Mouse (Mus musculus) stomach, postnatal 0 days (tissue): ENCODE results near the gene Gm49392. TPM values are rescaled to one million over a fixed set of nuclear protein-coding genes. Genes with fewer than 3 reads are reported as not detected.

ENCODE experiments used
- ATAC-seq: fragments of 200-750 bp; cut with Nextera tagmentation; 2 replicates; pipeline ENCODE4 v1.8.0; 2017; ENCODE audit not compliant: low FRiP score, low TSS enrichment
- DNase-seq: peaks from one replicate; pipeline ENCODE4 v3.0.0-alpha.2; 2016; ENCODE audit warnings: low spot score
- H3K27ac ChIP-seq: fragments of 300-500 bp; sonication (generic); replicated peaks from 2 replicates; pipeline ENCODE4 v1.5.1; 2014; ENCODE audit warnings: mild to moderate bottlenecking, control low read depth
- H3K27me3 ChIP-seq: fragments of 300-500 bp; sonication (generic); 2 replicates; pipeline ENCODE4 v1.6.1; 2014; ENCODE audit warnings: low read length; ENCODE audit not compliant: control insufficient read depth, insufficient read depth
- H3K36me3 ChIP-seq: fragments of 300-500 bp; sonication (generic); 2 replicates; pipeline ENCODE4 v1.6.1; 2014; ENCODE audit warnings: low read length, mixed read lengths; ENCODE audit not compliant: control insufficient read depth, insufficient read depth
- H3K4me1 ChIP-seq: fragments of 300-500 bp; sonication (generic); replicated peaks from 2 replicates; pipeline ENCODE4 v1.6.1; 2014; ENCODE audit warnings: antibody characterized with exemption; ENCODE audit not compliant: control insufficient read depth, insufficient read depth
- H3K4me2 ChIP-seq: fragments of 300-500 bp; sonication (generic); replicated peaks from 2 replicates; pipeline ENCODE4 v1.6.1; 2014; ENCODE audit warnings: low read depth, mild to moderate bottlenecking, control low read depth, moderate library complexity
- H3K4me3 ChIP-seq: fragments of 300-500 bp; sonication (generic); 2 replicates; pipeline ENCODE4 v1.5.1; 2014; ENCODE audit warnings: low read depth, low read length, control low read depth
- H3K9ac ChIP-seq: fragments of 300-500 bp; sonication (generic); 2 replicates; pipeline ENCODE4 v1.6.1; 2014; ENCODE audit warnings: mild to moderate bottlenecking, low read length, control low read depth, mixed read lengths
- H3K9me3 ChIP-seq: fragments of 300-500 bp; sonication (generic); 2 replicates; pipeline ENCODE4 v1.6.1; 2016; ENCODE audit warnings: low read length; ENCODE audit not compliant: control insufficient read depth
- CTCF ChIP-seq: IDR thresholded peaks from 2 replicates; pipeline ENCODE4 v1.5.1; 2016; ENCODE audit warnings: antibody characterized with exemption, low read depth, mild to moderate bottlenecking, moderate library complexity
- EP300 ChIP-seq: optimal IDR thresholded peaks from 2 replicates; pipeline ENCODE3; 2016; ENCODE audit warnings: antibody characterized with exemption
- WGBS: fragments of 180-500 bp; shearing (Covaris S2); extraction: QIAGEN DNeasy Blood & Tissue Kit; methylation state at CpG from one replicate; pipeline ENCODE4 v1.1.7; 2014; 5-methylcytosine and 5-hydroxymethylcytosine counted together
- polyA plus RNA-seq: library from polyadenylated mRNA; unstranded; fragments of >200 nt; fragmentation: Nextera tagmentation; extraction: Ambion mirVana; gene quantifications from 2 replicates; pipeline ENCODE4 v1.2.1, GENCODE M21; 2015

Gm49392 gene
- polyA plus RNA-seq, 1 experiment from 2014 or later: 0.15 TPM

DNA sequence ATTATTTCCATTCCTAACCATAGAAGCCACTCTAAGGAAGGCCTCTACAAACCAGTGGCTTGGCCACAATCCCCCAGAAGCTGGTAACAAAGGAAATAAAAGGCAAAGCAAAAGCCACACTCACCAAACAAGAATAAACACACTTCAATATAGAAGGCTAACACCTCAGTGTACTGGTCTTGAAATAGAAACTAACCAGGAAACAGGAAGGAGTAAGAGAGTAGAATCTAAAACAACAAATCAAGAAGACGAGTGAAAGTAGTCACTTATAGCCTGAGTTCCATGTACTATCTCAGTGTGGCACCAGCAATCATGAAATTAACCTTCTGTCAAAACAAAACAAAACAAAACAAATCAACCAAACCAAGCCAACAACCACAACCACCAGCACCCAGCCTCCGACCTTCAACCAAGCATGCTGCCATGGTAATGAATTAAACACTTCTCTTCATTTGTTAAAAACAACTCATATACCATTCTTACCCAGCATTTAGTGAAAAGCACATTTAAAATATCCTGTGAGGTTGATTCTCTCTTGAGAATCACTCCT is 57.3 kb downstream of the Gm49392 start:
- DNase-seq (no peak), ATAC-seq (no peak)
- TF ChIP-seq EP300 (no peak), CTCF (no peak)
- Histone ChIP-seq H3K9me3 (no peaks in the 10 kb centered on the region), H3K9ac (no peak overlapping the region), H3K4me3 (no peak overlapping the region), H3K36me3 (no peaks in the 10 kb centered on the region), H3K27me3 (no peaks in the 10 kb centered on the region), H3K4me2 (no peak overlapping the region), H3K4me1 (no peaks in the 10 kb centered on the region), H3K27ac (no peak overlapping the region)
- 71% methylated on average over 2 of the region's 2 CpGs for WGBS

DNA sequence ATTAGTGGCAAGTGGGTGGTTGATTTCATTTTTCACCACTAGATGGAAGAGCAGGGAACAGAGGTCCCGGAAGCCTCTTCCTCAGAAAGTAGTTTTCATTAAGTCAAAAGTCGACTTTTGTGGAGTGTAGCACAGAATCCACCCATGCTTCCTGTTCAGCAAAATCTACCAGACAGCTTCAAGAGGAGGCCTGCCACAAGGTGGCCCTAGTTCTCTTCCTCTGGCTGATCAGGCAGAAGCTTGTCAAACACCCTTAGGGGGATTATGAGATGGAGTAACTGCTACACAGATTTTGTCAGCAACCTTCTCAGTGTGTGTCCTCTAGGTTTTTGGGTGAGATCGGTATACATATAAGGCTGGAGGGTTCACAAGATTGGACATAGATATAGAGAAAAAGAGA is 70.6 kb downstream of the Gm49392 start:
- no peak for DNase-seq

DNA sequence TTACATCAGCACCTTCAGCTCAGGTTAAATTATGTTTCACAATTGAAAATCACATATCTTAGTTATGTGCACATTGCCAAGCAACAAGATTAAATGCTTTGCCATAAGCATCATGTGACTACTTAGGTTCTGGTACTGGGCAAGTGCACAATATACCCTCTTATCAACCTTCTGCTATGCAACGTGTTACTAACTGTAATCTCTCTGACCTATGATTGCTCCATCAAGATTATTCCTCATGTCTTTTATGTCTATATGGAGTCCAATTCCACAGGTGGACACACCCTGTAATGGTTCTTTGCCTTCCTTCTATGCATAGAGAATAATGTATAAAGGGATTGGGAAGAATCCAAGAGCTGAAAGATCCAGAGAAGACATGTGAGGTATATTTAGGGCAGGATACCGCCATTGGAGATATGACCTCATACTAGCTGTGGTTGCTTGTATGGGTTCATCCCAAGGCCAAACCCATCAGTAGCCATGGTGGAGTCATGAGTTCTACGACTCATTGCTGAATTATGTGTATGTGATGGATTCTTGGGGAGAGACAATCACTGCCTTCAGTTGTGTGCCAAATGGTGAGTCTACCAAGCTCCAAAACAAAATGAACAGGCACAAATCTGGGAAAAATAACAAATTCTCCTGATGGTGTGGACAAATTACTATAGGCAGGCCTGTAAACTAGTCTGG is 76.1 kb downstream of the Gm49392 start:
- no peak overlapping the region for H3K4me2 ChIP-seq
- H3K27ac ChIP-seq: no peak overlapping the region
- TF ChIP-seq CTCF (no peak), EP300 (no peak)
- no peaks in the 10 kb centered on the region for H3K27me3 ChIP-seq
- H3K4me3 ChIP-seq: no peak overlapping the region
- H3K4me1 ChIP-seq: no peaks in the 10 kb centered on the region
- DNase-seq: no peak
- WGBS: 54% methylated on average over 3 of the region's 3 CpGs
- H3K9ac ChIP-seq: no peak overlapping the region
- ATAC-seq: no peak
- no peaks in the 10 kb centered on the region for H3K36me3 ChIP-seq
- H3K9me3 ChIP-seq: no peaks in the 10 kb centered on the region

More for the DNA sequence above, 70.6 kb downstream of the Gm49392 start:
- Histone ChIP-seq H3K9ac (no peak overlapping the region), H3K9me3 (no peaks in the 10 kb centered on the region), H3K4me2 (no peak overlapping the region), H3K36me3 (no peaks in the 10 kb centered on the region), H3K27ac (no peak overlapping the region), H3K27me3 (no peaks in the 10 kb centered on the region), H3K4me3 (no peak overlapping the region), H3K4me1 (no peaks in the 10 kb centered on the region)
- TF ChIP-seq EP300 (no peak), CTCF (peak; percentile 57)
- no peak for ATAC-seq
- 50% methylated on average over 3 of the region's 3 CpGs for WGBS

DNA sequence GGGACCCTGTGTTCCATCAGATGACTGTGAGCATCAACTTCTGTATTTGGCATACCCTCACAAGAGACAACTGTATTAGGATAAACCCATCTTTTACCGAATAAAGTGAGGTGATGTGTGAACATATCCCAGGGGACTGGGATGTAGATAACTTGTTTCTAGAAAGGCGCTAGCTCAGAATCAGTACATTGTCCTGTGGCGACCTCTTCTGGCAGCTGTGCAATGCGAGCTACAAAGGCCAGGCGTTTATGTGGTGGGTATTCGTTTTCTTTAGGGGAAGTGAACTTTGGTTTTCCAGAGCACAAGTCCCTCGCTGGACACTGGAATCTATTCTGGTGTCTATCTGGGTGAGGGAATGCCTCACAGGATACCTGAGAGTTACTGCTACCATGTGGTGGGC is 77.2 kb downstream of the Gm49392 start:
- H3K36me3 ChIP-seq: no peaks in the 10 kb centered on the region
- 11% methylated on average over 7 of the region's 7 CpGs for WGBS
- ATAC-seq (no peak), DNase-seq (peak; percentile 70)
- no peak overlapping the region for H3K4me3 ChIP-seq
- no peak overlapping the region for H3K9ac ChIP-seq
- TF ChIP-seq CTCF (peak; percentile 87), EP300 (no peak)
- H3K27ac ChIP-seq: no peak overlapping the region
- no peaks in the 10 kb centered on the region for H3K9me3 ChIP-seq
- H3K4me1 ChIP-seq: no peaks in the 10 kb centered on the region
- H3K4me2 ChIP-seq: no peak overlapping the region
- H3K27me3 ChIP-seq: no peaks in the 10 kb centered on the region

DNA sequence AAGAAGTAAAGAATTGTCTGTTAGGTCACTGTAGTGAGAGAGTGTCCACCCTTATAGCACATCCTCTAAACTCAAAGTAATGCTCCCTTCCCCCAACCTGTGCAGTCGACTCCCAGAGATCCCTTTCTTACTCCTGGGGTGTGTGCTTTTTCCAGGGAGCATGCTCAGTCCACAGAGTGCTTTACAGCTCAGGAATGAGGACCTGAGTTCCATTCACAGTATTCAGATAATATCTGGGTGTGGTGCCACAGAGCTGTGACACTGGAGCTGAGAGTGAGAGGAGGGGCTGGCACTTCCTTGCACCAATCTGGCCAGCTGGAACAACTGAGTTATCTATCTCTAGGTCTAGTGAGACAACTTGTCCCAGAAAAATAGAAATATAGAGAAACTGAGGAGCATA is 83.0 kb downstream of the Gm49392 start:
- no peaks in the 10 kb centered on the region for H3K36me3 ChIP-seq
- WGBS: 34% methylated on average over 1 of the region's 1 CpGs
- H3K27me3 ChIP-seq: no peaks in the 10 kb centered on the region
- TF ChIP-seq CTCF (no peak), EP300 (no peak)
- ATAC-seq (0 out of 2 replicates have a peak, but pooled peaks have one; percentile 54), DNase-seq (no peak)
- H3K27ac ChIP-seq: no peak overlapping the region
- H3K4me3 ChIP-seq: no peak overlapping the region
- H3K4me2 ChIP-seq: no peak overlapping the region
- H3K9ac ChIP-seq: no peak overlapping the region
- no peaks in the 10 kb centered on the region for H3K9me3 ChIP-seq
- no peaks in the 10 kb centered on the region for H3K4me1 ChIP-seq

- Histone ChIP-seq H3K4me1 (no peaks in the 10 kb centered on the region), H3K9me3 (no peaks in the 10 kb centered on the region), H3K4me3 (no peak overlapping the region), H3K27ac (no peak overlapping the region), H3K9ac (no peak overlapping the region), H3K36me3 (no peaks in the 10 kb centered on the region), H3K4me2 (no peak overlapping the region), H3K27me3 (no peaks in the 10 kb centered on the region)
- no peak for ATAC-seq
- no peak for DNase-seq
- TF ChIP-seq EP300 (no peak), CTCF (no peak)
- 61% methylated on average over 6 of the region's 6 CpGs for whole genome bisulfite sequencing
These were observed 83.9 kb downstream of the Gm49392 start for GRCm38 (mm10) chr13:60812768-60813167.
